ENCODE assay signal across 28 mouse cellular contexts in genomic region chr5:36898415-36899109, GRCm38 (mm10). TPM values are rescaled to one million over a fixed set of nuclear protein-coding genes. Genes with fewer than 3 reads are reported as not detected.
DNase-seq lines count a peak whose midpoint lies in the region; ATAC-seq and TF ChIP-seq lines count a peak whose summit lies in the region.
"Had no signal": no experiment of that assay in that cellular context is flagged by ENCODE, and none has a peak within 500 bp of the region (broad histone marks: within the 10 kb centered on the region; RNA-seq: fewer than 3 reads in every experiment).

No protein-coding gene starts in this region.

- ATAC-seq in hindbrain, embryonic 15.5 days (ENCODE audit: low FRiP score, low read depth) = 0 out of 2 replicates have a peak, but pooled peaks have one; percentile 20
- ATAC-seq in hindbrain, embryonic 11.5 days (ENCODE audit: low FRiP score) = no peak
- ATAC-seq: midbrain, embryonic 13.5 days had no signal

- H3ac ChIP-seq in C2C12 (ENCODE audit: control insufficient read depth, insufficient read length, low read depth) = no peak overlapping the region

- no peaks in the 10 kb centered on the region for H3K79me2 ChIP-seq in C2C12 (ENCODE audit: control insufficient read depth, insufficient read depth)

- no peak overlapping the region for H3K4me2 ChIP-seq in hindbrain, embryonic 15.5 days
- no peak overlapping the region for H3K4me2 ChIP-seq in hindbrain, embryonic 11.5 days (replicated peaks; ENCODE audit: low read depth, low read length)
- H3K4me2 ChIP-seq: heart, embryonic 12.5 days; kidney, embryonic 15.5 days; liver, embryonic 15.5 days; lung, embryonic 15.5 days; midbrain, embryonic 13.5 days had no signal

- TF ChIP-seq POLR2A in brain, embryonic 14.5 days (IDR thresholded peaks at IDR 0.05; ENCODE audit: borderline replicate concordance, extremely low read depth, insufficient read depth, insufficient read length, poor library complexity, severe bottlenecking) = no peak

- H3K27me3 ChIP-seq in hindbrain, embryonic 15.5 days = no peaks in the 10 kb centered on the region
- no peaks in the 10 kb centered on the region for H3K27me3 ChIP-seq in hindbrain, embryonic 11.5 days (ENCODE audit: control insufficient read depth, insufficient read depth, low read length)
- peaks cover 36% of the 10 kb centered on the region for H3K27me3 ChIP-seq in C2C12 (ENCODE audit: control insufficient read depth, insufficient read depth, insufficient read length)
- H3K27me3 ChIP-seq: liver, embryonic 15.5 days; lung, embryonic 15.5 days; midbrain, embryonic 13.5 days had no signal

- H3K9me3 ChIP-seq in hindbrain, embryonic 15.5 days = no peaks in the 10 kb centered on the region
- H3K9me3 ChIP-seq in hindbrain, embryonic 11.5 days (ENCODE audit: control insufficient read depth, low read length) = no peaks in the 10 kb centered on the region
- H3K9me3 ChIP-seq: embryonic facial prominence, embryonic 10.5 days; heart, embryonic 12.5 days; kidney, embryonic 15.5 days; limb, embryonic 10.5 days; liver, embryonic 15.5 days; lung, embryonic 15.5 days; megakaryocyte, embryonic 14.5 days; midbrain, embryonic 13.5 days had no signal

- no peaks in the 10 kb centered on the region for H3K36me3 ChIP-seq in hindbrain, embryonic 15.5 days
- no peaks in the 10 kb centered on the region for H3K36me3 ChIP-seq in hindbrain, embryonic 11.5 days (ENCODE audit: control insufficient read depth, insufficient read depth, low read length)
- H3K36me3 ChIP-seq in C2C12 (ENCODE audit: control insufficient read depth, insufficient read depth) = no peaks in the 10 kb centered on the region
- H3K36me3 ChIP-seq: embryonic facial prominence, embryonic 10.5 days; heart, embryonic 12.5 days; kidney, embryonic 15.5 days; limb, embryonic 10.5 days; liver, embryonic 15.5 days; lung, embryonic 15.5 days; midbrain, embryonic 13.5 days had no signal

- WGBS in hindbrain, embryonic 15.5 days = 74% methylated on average over 11 of the region's 11 CpGs
- WGBS in hindbrain, embryonic 11.5 days = 80% methylated on average over 11 of the region's 11 CpGs

- peak overlapping the region; percentile 37; the same call in 1 of the 2 replicates for H3K27ac ChIP-seq in hindbrain, embryonic 15.5 days (replicated peaks)
- H3K27ac ChIP-seq in hindbrain, embryonic 11.5 days (ENCODE audit: low read depth, low read length) = no peak overlapping the region
- H3K27ac ChIP-seq: embryonic facial prominence, embryonic 10.5 days; kidney, embryonic 15.5 days; limb, embryonic 10.5 days; liver, embryonic 15.5 days; lung, embryonic 15.5 days; midbrain, embryonic 13.5 days had no signal

- peak; percentile 65 to 66 for DNase-seq in cerebellum, postnatal 14 days
- DNase-seq in cerebellum, adult 11 months = no peak
- no peak for DNase-seq in hindbrain, embryonic 11.5 days (ENCODE audit: low spot score)
- DNase-seq in brain, embryonic 14.5 days (ENCODE audit: low read depth) = peak; percentile 73
- DNase-seq in spleen, postnatal 14 days (ENCODE audit: low spot score in 2 of 2) = no peak
- DNase-seq in B cell, adult 2 months = no peak
- DNase-seq: adrenal gland, postnatal 10 days; gastrocnemius, postnatal 14 days; heart, adult 11 months; heart, postnatal 10 days; kidney, adult 11 months; kidney, postnatal 4 days; liver; lung, postnatal 36 days; right cerebral cortex, adult 18-20 months; right cerebral cortex, postnatal 4 days; thymus, adult 18-20 months; thymus, postnatal 4 days had no signal

- no peak overlapping the region for H3K4me3 ChIP-seq in hindbrain, embryonic 15.5 days
- H3K4me3 ChIP-seq in hindbrain, embryonic 11.5 days (ENCODE audit: low read depth, low read length) = no peak overlapping the region
- no peak overlapping the region for H3K4me3 ChIP-seq in C2C12 (ENCODE audit: insufficient read depth, poor library complexity, severe bottlenecking)
- H3K4me3 ChIP-seq: embryonic facial prominence, embryonic 10.5 days; heart, embryonic 12.5 days; kidney, embryonic 15.5 days; limb, embryonic 10.5 days; liver, embryonic 15.5 days; lung, embryonic 15.5 days; megakaryocyte, embryonic 14.5 days; midbrain, embryonic 13.5 days had no signal

- no peak overlapping the region for H3K9ac ChIP-seq in hindbrain, embryonic 15.5 days
- H3K9ac ChIP-seq in hindbrain, embryonic 11.5 days (ENCODE audit: low read depth, low read length) = no peak overlapping the region
- H3K9ac ChIP-seq: heart, embryonic 12.5 days; kidney, embryonic 15.5 days; liver, embryonic 15.5 days; lung, embryonic 15.5 days; midbrain, embryonic 13.5 days had no signal

- no peaks in the 10 kb centered on the region for H3K79me3 ChIP-seq in C2C12 (ENCODE audit: low read depth)

- peaks cover 44% of the 10 kb centered on the region for H3K4me1 ChIP-seq in hindbrain, embryonic 15.5 days (replicated peaks)
- H3K4me1 ChIP-seq in hindbrain, embryonic 11.5 days (replicated peaks; ENCODE audit: control insufficient read depth, insufficient read depth, low read length) = no peaks in the 10 kb centered on the region
- H3K4me1 ChIP-seq: heart, embryonic 12.5 days; kidney, embryonic 15.5 days; limb, embryonic 10.5 days; liver, embryonic 15.5 days; lung, embryonic 15.5 days; megakaryocyte, embryonic 14.5 days had no signal

- no peak for TF ChIP-seq CTCF in C2C12 (IDR thresholded peaks at IDR 0.05; ENCODE audit: control insufficient read depth, insufficient read depth, insufficient read length)
- TF ChIP-seq CTCF in brain, embryonic 14.5 days (IDR thresholded peaks at IDR 0.05; ENCODE audit: borderline replicate concordance, extremely low read depth, insufficient read depth, insufficient read length) = no peak

TF ChIP-seq in C2C12, 6 proteins besides CTCF, POLR2A, EP300 and RAD21:
- TF ChIP-seq MAX (IDR thresholded peaks at IDR 0.05) = no peak
- peak; percentile 40 for TF ChIP-seq USF1 (IDR thresholded peaks at IDR 0.05; ENCODE audit: low read depth)
- TF ChIP-seq MYOG (IDR thresholded peaks at IDR 0.05; ENCODE audit: control insufficient read depth, extremely low read depth, insufficient read length) = no peak

RNA-seq across cellular contexts. Expression of gene Ppp2r2c, which starts 30.2 kb away (rescaled TPM):
- polyA plus RNA-seq in hindbrain, embryonic 15.5 days (2015; fragmentation: Nextera tagmentation; extraction: Ambion mirVana) = 63.0 and 72.5 TPM in 2 replicates
- polyA plus RNA-seq in hindbrain, embryonic 11.5 days (2014; fragmentation: Nextera tagmentation; extraction: Ambion mirVana) = 1.9 and 3.3 TPM in 2 replicates
- not detected for polyA plus RNA-seq in C2C12 (2012; fragmentation: generic; extraction: Trizol)
- polyA plus RNA-seq in brain, embryonic 14.5 days (2012; rRNA removed) = 49.0 and 66.7 TPM in 2 replicates
- polyA plus RNA-seq: liver, embryonic 15.5 days had no signal

Comparison
In these comparisons a context has a peak if more than half of its experiments do, and no peak if none do; other contexts are left out.
1. DNase-seq: peak in cerebellum, postnatal 14 days (2 of 2) and brain, embryonic 14.5 days (single experiment); none in cerebellum, adult 11 months (single experiment), hindbrain, embryonic 11.5 days (single experiment), spleen, postnatal 14 days (0 of 2) and B cell, adult 2 months (0 of 2).
2. RNA of gene Ppp2r2c, which starts 30.2 kb away (polyA plus RNA-seq): 63.0 to 72.5 TPM in hindbrain, embryonic 15.5 days and 49.0 to 66.7 TPM in brain, embryonic 14.5 days; 1.9 to 3.3 TPM in hindbrain, embryonic 11.5 days and not detected in C2C12 (single experiment); every median in the first group is over 10 times any median in the second.